Mouse (Mus musculus): Measurements from ENCODE around the gene Krt81. TPM values are rescaled to one million over a fixed set of nuclear protein-coding genes. Genes with fewer than 3 reads are reported as not detected.

Krt81 gene
- total RNA-seq, 2 experiments from 2014 or later = not detected

- no peak for DNase-seq
Observed at GRCm38 (mm10) chr15:101455292-101455691, 8.3 kb downstream of the Krt81 start.

GRCm38 (mm10) chr15:101454774-101455173, 8.8 kb downstream of the Krt81 start:
- DNase-seq = no peak
- intact Hi-C loops (cut with DNase I) = no loop called here

More at GRCm38 (mm10) chr15:101455292-101455691, 8.3 kb downstream of the Krt81 start:
- intact Hi-C loops (cut with DNase I) = no loop called here

DNA sequence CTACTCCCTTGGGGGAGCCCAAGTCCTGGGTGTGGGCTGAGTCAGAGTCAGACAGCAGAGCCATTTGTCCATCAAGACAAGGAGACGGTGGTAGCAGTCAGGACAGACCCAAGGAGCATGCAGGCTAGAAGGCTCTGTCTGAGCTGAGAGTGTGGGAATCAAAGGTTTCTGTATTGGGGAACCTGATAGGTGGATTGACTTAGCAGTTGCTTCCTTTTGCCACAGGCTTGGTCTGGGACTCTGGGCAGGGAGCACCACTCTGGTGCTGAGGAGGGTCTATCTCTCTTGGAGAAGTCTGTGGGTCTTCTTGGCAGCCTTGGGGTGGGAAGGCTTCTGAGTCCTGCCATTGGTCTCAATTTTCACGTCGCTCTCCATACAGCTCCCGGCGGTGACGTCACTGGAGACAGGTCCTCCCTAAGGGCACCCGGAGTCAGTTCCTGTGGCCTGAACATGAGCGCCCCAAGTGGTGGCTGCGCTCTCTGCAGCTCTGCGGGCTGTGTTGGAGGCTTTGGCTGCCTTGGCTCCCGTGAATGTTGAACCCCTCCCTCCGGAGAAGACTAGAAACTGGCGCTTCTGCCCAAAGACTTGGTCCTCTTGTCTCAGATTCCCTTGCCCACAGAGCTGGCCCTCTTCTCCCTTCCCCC, 10.3 kb downstream of the Krt81 start:
- peak; percentile 72 to 74 for DNase-seq
- intact Hi-C loops (cut with DNase I) = loop anchor here (1.0 kb wide), 1 partner anchor 111 kb away; no protein-coding TSS in a partner anchor

GRCm38 (mm10) chr15:101447444-101447843, 16.1 kb downstream of the Krt81 start, which contains the start of gene Krt88:
Gene Krt88 (plus strand): TSS chr15:101447744.
- intact Hi-C loops (cut with DNase I) = no loop called here
- DNase-seq = no peak

GRCm38 (mm10) chr15:101446572-101446971, 17.0 kb downstream of the Krt81 start:
- intact Hi-C loops (cut with DNase I) = no loop called here
- peak in 1 of 2 experiments; percentile 19 for DNase-seq

DNA sequence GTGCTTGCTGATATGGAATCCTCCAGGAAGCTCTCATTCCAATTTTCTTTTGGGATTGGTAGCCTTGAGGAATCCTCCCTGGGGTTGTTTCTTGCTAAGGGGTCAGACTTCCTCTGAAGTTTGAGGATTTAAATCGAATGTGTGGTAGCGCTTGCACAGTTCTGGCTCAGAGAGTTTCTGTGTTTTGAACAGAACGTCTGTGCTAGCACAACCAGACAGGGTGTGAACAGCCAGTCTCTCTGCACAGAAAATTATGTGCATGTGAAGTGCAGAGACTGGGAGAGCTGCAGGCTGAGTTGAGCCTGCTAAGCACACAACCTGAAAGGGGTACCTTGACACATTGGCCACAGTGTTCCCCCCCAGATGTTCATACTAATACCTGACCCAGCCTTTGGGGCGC, 22.7 kb downstream of the Krt81 start:
- intact Hi-C loops (cut with DNase I) = no loop called here
- DNase-seq = no peak

DNA sequence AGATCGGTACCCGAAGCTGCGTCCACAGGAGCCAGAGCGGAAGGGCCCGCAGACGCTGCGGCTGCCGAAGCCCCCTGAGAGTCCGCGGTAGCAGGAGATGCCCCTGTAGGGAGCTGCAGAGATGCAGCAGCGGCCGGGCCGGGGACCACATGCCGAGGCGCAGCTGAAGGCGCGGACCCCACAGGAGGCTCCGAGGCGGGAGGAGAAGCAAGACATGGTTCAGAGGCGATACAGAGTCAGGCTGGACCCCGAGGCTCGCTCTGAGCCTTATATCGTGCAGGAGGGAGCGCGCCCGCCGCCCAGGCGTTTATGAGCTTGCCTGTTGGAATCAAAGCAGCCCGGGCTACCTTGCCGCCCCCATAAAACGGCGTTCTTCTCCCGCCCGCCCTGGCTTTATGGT, 25.0 kb downstream of the Krt81 start, which contains the start of gene Krt87:
Gene Krt87, minus strand, starts transcription at position 250 of the 400 bp plus-strand sequence.
- DNase-seq = no peak
- intact Hi-C loops (cut with DNase I) = no loop called here

- intact Hi-C loops (cut with DNase I) = no loop called here
- DNase-seq = no peak
Observed at GRCm38 (mm10) chr15:101436611-101437010, 26.9 kb downstream of the Krt81 start.

- intact Hi-C loops (cut with DNase I) = no loop called here
- DNase-seq = no peak
Observed at GRCm38 (mm10) chr15:101424914-101425313, 38.6 kb downstream of the Krt81 start.

GRCm38 (mm10) chr15:101420903-101421302, 42.6 kb downstream of the Krt81 start:
- no peak for DNase-seq
- intact Hi-C loops (cut with DNase I) = no loop called here

- DNase-seq = no peak
- intact Hi-C loops (cut with DNase I) = no loop called here
Observed at GRCm38 (mm10) chr15:101418950-101419349, 44.6 kb downstream of the Krt81 start.

- intact Hi-C loops (cut with DNase I) = no loop called here
Observed at GRCm38 (mm10) chr15:101414807-101415565, 48.6 kb downstream of the Krt81 start.

DNA sequence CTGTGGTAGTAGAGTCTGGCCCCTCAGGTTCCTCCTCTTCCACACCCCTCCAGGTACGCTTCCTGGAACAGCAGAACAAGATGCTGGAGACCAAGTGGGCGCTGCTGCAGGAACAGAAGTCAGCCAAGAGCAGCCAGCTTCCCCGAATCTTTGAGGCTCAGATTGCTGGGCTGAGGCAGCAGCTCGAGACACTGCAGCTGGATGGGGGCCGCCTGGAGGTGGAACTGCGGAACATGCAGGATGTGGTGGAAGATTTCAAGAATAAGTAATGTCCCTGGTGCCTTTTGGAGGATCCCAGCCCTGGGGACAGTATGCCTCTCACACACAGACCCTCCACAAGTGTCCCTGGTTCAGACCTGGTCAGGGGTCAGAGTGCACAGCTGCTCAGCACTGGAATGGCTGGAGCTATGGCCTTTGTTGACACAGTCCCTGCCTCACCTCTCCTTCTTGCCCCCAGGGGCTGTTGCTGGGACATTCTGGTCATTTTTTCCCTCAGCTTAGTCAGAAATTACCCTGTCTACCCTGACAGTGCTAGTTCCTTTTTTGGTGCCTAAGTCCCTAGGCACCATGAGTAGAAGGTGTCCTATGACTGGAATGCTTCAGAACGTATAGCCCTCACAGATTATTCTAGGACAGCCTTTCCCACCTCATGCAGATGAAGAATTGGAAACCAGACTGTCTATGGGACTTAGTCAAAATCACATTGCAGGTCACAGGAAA, 49.5 kb downstream of the Krt81 start:
- intact Hi-C loops (cut with DNase I) = no loop called here

More at GRCm38 (mm10) chr15:101414807-101415565, 48.6 kb downstream of the Krt81 start:
- DNase-seq = no peak

GRCm38 (mm10) chr15:101412188-101412587, 51.4 kb downstream of the Krt81 start:
- intact Hi-C loops (cut with DNase I) = no loop called here
- DNase-seq = no peak

More for the DNA sequence above, 49.5 kb downstream of the Krt81 start:
- DNase-seq = no peak

DNA sequence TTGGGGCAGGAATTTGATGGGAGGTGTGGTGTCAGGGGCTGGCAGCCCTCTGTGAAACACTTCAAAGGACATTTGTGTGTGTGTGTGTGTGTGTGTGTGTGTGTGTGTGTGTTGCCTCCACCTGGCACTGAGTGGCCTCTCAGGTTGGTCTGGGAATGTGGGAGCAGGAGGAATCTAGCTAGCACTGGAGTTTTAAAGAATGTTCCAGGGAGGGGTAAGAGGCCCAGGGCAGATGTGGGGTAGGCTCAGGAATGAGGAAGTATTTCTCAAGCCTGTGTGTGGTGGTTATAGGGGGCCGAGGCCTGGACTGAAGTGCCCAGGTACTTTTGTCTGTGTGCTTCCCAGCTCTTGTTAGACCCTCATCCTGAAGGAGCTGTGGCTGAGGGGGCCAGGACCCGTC, 52.8 kb downstream of the Krt81 start, which contains the start of gene Krt7:
Gene Krt7, plus strand, starts transcription at position 269 of the 400 bp plus-strand sequence.
- no peak for DNase-seq
- intact Hi-C loops (cut with DNase I) = no loop called here

Other genes with a start within 250 kb of the Krt81 start
- 1 to 10 TPM; 5.7 to 6.3 TPM for gene Grasp, start 239.6 kb downstream of the Krt81 start, total RNA-seq (2021)
- gene Nr4a1, start 209.5 kb downstream of the Krt81 start, total RNA-seq (2021) = 100 to 1,000 TPM; 152 to 202 TPM
- 10 to 100 TPM; 30.6 to 32.6 TPM for gene Atg101, start 179.5 kb downstream of the Krt81 start, total RNA-seq (2021)
- under 1 TPM; 0.23 to 0.44 TPM for gene 6030408B16Rik, start 170.5 kb downstream of the Krt81 start, total RNA-seq (2021)
- 1 to 10 TPM; 1.9 to 2.5 TPM for gene Krt80, start 93.6 kb downstream of the Krt81 start, total RNA-seq (2021)
- under 1 TPM in 1 of 2 experiments, not detected in 1; 0.15 TPM for gene Krt7, start 52.7 kb downstream of the Krt81 start, total RNA-seq (2021)
- gene Krt87, start 24.9 kb downstream of the Krt81 start, total RNA-seq (2021) = not detected
- gene Krt88, start 16.0 kb downstream of the Krt81 start, total RNA-seq (2021) = not detected
- gene Krt86, start 9.7 kb upstream of the Krt81 start, total RNA-seq (2021) = not detected
- not detected for gene Krt83, start 27.8 kb upstream of the Krt81 start, total RNA-seq (2021)
- gene Gm49425, start 53.5 kb upstream of the Krt81 start, total RNA-seq (2021) = not detected
- not detected for gene Krt84, start 69.1 kb upstream of the Krt81 start, total RNA-seq (2021)
- not detected for gene Krt82, start 86.9 kb upstream of the Krt81 start, total RNA-seq (2021)
- gene Krt90, start 99.2 kb upstream of the Krt81 start, total RNA-seq (2021) = not detected
- not detected for gene Krt75, start 110.2 kb upstream of the Krt81 start, total RNA-seq (2021)
- gene Gm5414, start 164.4 kb upstream of the Krt81 start, total RNA-seq (2021) = not detected
- gene Gm5478, start 183.6 kb upstream of the Krt81 start, total RNA-seq (2021) = not detected
- not detected for gene Krt6b, start 216.5 kb upstream of the Krt81 start, total RNA-seq (2021)
- not detected for gene Krt6a, start 230.6 kb upstream of the Krt81 start, total RNA-seq (2021)
- gene Krt5, start 249.1 kb upstream of the Krt81 start, total RNA-seq (2021) = under 1 TPM in 1 of 2 experiments, not detected in 1; 0.15 TPM